Mouse (Mus musculus): ENCODE results near the gene Tiparp.

GRCm38 (mm10) chr3:65540906-65541551, 12.8 kb downstream of the Tiparp start:
- TF ChIP-seq CTCF (IDR thresholded peaks at IDR 0.05), result no peak
- no peak for TF ChIP-seq POLR2A (IDR thresholded peaks at IDR 0.05; ENCODE audit: insufficient read depth, low read depth, low read length)
- no peak for TF ChIP-seq EP300 (IDR thresholded peaks at IDR 0.05; ENCODE audit: insufficient read depth, low read depth, low read length)

All from heart, adult 2 months (tissue).